Mouse (Mus musculus) lung, postnatal 25 days (tissue): Measurements from ENCODE around the gene Pde6b.

ENCODE experiments used
- DNase-seq: peaks from one replicate; pipeline ENCODE4 v3.0.0; 2022; ENCODE audit warnings: low spot score

Pde6b gene

DNA sequence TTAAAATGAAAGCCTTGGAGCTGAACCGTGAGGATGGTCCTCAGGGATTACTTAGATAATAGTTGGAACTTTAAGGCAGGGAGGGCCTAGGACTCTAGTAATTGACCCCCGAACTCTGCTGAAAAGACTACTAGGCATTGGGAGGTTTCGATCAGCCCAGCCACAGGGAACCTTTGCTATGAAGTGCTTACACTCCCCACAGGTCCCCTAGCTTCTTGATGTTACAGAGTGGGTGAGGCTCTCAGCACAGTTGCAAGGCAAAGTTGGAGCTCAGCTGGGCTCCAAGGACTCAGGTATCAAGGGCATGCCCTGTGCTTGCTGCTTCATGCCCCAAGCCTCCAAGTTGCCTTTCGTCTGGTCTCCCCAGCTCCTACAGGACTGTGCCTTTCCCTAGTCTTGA lies 74.3 kb downstream of the Pde6b start:
- no peak for DNase-seq

DNA sequence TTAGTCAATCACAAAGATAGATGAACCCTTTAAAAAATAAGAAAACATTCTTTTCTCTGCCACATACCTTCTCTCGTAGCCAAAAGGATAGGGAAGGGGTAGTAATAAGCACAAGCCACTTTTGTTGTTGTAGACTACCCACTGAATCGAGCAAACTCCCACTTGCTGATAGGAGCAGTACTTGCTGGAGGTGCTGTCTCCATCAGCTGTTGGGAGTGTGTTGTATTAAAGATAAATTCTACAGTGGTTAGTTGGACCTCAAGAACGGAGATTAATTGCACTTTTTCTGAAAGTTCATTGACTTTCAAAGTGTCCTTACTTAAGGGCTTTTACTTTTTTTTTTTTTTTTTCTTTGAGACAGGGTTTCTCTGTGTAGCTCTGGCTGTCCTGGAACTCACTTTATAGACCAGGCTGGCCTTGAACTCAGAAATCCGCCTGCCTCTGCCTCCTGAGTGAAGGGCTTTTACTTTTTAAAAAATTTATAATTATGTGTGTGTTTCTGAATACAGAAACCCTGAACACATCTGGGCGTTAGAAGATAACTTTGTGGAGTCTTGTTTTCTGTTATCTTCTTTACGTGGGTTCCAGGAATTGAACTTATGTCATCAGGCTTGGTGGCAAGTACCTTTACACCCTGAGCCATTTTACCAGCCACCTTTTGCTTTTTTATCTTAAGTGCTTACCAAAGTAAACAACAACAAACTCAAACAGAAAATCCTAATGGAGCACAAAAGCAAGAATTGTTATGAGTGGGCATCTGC lies 77.1 kb downstream of the Pde6b start:
- DNase-seq: no peak

DNA sequence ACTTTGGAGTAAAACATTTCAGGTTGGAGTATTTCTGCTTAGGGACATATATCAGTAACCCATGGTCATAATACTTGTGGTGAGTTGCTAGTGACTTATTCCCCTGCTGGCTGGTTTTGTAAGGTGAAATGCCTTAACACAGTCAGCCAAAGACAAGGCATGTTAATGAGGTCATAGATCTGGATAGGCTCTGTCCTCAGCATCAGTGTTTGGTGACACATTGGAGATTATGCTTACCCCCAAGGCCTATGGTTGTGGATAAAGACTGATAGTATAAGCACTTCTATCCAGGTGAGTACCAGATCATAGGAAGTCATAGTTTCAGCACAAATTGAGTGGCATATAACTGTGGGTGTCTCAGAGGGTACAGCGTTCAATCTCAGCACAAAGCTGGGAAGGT lies 78.5 kb downstream of the Pde6b start:
- no peak for DNase-seq

DNA sequence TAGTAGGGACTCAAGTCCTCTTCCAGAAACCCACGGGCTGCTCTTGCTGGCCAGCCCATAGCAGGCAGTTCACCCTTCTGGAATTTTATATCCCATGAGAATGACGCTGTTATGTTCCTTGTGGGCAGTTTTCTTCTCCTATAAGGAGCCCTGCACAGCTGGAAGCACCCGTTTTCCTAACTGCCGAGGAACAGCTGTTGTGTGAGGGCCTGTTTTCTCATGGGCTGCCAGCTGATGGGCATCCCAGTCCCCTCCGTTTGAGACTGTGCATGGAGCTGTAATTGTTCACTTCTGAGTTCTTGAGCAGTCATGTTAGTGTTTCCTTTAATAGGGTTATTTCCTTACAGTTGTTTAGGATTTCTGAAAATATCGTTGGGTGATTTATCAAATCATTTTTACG lies 81.4 kb downstream of the Pde6b start:
- DNase-seq: no peak

DNA sequence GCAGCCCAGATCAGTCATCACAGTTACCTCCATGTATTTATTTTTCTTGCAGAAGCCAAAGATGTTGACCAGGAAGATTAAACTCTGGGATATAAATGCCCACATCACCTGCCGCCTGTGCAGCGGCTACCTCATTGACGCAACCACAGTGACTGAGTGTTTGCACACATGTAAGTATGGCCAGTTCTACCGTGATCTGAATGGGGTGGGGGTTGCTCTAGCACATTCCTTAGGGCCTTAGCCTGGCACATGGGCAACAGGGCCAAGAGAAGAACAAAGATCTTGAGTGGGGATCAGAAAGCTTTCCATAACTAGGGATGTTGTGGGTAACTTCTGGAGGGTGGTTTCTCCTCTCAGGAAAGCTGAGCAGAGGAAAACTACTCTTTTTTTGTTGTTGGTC lies 85.5 kb downstream of the Pde6b start:
- DNase-seq: peak; percentile 51

DNA sequence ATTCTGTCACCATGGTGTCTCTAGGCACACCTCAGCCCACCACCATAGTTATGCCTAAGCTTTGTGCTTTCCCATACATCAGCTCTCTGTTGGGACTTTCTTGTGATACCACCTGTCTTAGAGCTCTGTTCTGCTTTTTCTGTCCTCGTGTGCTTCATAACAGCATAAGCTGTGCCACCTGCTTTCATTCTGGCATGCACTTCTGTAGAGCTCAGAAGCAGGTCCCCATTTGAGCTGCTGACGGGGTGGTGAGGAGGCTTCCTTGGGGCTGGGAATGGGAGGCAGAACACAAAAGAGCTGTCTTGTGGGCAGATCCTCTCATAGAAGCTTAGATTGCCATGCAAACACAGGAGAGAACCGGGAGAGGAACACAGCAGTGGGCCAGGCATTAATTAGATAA lies 87.8 kb downstream of the Pde6b start:
- DNase-seq: no peak
